Mouse (Mus musculus) spleen, postnatal 14 days (tissue): ENCODE measurements around the gene Gm49369.
"Not testable (repeated sequence)": the region's sequence is repeated elsewhere in the genome, so short reads cannot be mapped to it uniquely, and the experiment has no call there.

Experiments
- DNase-seq, 2 experiments: peaks; one replicate each; pipeline ENCODE4 v3.0.0; 2021 to 2022; ENCODE audit warnings: low spot score in 2 of 2

The Gm49369 gene

DNA sequence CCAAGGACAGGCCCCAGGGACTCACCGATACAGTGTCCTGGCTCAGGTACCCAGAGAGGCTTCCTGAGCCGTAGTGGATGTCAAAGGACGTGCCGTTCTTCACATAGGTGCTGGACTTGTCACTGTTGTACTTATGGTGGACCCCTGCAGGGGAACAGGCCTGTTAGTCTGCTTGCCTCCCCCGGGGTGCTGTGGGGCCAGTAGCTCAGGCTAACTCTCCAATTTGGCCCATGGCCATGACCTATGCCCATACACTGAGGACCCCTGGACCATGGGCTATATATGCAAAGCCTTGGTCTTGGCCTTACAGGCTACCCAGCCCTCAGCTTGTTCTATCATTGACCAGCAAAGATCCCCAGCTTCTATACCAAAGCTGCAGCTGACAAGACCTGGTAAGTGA lies at the start of gene Gm49369:
TSS of gene Gm49369 (minus strand) at position 101 of the 400 bp plus-strand sequence.
- no peak for DNase-seq

DNA sequence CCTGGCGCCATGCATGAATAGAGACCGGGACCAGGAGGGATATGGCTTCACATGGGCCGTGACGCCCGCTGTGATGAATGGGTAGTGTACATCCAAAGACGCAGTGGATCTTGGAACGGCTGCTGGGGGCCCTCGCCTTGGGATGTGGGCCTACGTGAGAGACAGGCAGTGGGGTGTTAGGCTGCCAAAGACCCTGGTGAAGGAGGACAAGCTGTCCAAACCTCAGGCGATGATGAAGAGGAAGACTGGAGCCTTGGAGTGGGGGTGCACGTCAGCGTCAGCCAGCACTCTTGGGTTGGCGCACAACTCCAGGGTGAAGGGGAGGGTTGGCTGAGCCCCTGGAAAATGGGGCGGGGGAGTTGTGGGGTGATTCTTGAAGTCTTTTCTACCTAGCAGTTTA lies 48.6 kb upstream of the Gm49369 start:
- DNase-seq, result no peak

DNA sequence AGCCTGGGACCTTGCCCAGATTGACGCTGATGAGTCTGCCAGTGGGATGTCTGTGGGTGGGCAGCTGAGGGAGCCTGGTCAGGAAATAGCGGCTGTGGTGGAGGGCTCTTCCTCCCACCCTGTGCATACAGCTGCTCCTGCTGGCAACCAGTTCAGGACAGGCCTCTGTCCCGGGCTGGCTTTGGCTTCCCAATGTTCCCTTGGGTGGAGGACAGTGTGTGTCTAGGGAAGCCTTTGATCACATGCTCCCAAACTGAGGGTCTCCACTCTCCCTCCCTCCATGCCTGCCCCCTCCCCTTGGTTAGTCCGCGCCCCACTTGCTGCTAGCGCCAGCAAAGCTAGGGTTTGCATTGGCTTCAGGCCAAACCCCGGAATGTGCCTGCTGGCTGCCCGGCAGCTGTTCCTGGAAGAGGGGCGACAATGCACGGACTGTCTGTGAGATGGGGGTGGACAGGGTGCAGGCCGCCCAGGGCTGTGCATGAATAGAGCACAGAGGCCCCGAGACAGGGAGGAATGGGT lies 47.8 kb upstream of the Gm49369 start:
- DNase-seq, result no peak

DNA sequence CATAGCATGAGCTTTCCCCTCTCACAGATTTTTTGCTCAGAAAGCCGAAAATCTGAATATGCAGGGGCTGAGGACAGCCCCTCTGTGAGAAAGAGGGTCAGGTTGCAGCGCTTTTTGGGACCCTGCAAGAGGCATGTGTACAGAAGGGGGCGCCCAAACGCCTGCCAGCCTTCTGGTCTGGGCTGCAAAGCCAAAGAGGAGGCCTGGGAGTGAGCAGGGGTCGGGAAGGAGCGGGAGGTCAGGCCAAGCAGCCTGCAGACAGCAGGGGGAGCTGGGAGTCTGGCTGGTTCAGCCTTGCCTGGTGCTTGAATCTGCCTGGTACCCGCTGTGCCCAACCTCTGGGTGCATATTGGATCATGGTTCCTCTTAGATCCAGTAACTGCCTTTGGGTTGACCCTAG lies 45.7 kb upstream of the Gm49369 start:
- no peak for DNase-seq

DNA sequence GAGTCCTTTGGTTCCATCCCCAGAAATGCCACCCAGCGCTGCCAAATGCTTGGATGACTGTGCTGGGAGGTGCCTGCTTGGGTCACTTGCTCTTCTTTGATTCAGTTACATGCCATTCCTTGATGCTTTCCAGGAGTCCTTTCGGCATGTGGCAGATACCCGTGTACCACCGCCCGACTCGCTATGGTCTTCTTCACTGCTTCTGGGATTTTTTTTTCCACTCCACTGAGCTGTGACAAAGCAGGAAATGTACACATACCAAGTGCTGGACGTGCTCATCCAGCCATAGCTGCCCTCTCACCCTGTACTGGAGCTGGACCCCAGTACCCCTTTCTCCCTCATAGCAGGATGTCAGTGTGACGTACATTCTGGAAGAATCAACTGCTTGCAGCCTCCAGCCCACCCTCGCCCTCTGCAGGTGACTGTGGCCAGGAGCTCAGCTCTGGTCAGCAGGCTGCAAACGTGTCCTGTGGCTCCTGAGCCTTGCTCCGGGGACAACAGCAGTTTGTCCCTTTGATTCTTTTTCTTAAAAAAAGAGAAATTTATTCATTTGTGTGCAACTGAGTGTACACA lies 43.3 kb upstream of the Gm49369 start:
- no peak for DNase-seq

DNA sequence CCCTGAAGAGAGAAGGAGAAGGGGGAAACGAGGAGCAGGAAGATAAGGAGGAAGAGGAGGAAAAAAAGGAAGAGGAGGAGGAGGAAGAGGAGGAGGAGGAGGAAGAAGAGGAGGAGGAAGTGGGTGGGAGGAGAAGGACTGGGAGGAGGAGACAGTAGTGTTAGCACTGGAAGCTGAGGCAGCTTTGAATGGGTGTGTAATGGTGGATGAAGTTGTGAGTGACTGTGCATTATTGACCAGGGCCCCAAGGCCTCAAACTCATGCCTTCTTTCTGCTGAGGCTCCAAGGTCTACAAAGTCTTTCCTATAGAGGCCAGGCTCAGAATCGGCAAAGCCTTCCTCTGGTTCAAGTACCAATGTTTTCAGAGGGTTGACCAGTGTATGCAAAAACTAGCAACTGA lies 39.4 kb upstream of the Gm49369 start:
- no peak for DNase-seq

DNA sequence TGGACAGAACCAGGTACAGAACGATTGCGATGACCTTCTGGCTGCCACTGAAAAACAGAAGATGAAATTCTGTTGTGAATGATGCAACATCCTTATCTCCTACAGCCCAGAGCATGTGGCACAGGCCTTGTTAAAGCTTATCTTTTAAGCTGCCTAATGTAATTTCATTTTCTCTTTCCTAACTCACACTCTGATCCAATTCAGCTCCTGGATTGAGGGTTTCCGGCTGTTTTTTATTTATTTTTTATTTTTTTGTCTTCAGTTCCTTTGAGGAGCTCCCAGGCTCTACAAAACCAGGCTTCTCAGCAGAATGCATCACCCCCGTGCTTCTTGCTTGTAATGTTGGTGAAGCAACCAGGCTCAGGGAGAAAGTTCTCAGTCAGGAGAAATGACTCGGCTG lies 37.4 kb upstream of the Gm49369 start:
- no peak for DNase-seq

DNA sequence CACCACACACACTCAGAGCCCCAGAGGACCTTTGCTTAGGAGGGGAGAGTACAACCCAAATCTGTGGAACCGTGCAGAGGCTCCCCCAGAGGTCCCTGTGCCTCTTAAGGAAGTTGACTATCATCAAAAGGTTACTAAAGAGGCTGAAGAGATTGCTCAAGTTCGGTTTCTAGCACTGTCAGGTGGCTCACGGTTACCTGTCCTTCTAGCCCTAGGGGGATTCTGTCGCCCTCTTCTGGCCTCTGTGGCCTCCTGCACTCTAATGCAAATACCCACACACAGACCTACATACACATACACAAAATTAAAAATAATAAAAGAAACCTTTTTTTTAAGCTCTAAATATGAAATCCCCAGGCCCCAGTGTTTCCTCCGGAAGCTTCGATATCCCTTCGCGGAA lies 36.2 kb upstream of the Gm49369 start:
- DNase-seq, result no peak

DNA sequence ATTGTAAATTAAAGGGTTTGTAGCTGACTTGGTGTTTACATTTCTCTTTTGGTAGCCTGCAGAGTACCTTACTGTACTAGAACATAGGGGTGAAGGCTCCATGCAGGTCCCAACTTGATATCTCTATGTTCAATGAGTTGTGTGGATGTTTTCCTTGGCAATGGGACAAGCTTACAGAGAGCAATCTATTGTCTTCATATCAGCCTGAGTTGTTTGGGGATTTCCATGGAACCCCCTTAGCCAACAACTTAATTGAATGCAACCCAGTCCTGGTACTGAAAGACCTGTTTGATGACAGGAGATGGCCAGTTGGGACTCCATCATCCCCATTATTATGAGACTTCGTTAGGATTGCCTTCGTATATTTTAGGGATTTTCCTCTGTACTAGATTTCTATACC lies 35.6 kb upstream of the Gm49369 start:
- DNase-seq, result no peak

DNA sequence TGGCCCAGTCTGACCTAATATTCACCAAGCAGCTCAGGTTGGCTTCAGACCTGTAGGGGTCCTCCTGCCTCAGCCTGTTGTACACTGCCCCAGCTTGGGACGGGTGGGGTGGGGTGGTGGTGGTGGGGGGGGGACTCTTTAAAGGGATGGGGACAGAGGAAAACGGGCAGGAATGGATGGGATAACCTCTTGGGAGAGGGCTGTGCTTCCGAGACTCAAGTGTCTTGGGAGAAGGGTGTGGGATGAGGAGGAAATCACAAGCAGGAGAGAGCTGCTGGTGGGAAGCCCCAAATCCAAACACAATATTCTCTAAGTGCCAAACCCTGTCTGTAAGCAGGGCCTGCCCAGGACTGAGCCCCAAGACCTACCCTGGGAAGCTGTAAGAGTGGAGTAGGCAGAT lies 33.8 kb upstream of the Gm49369 start:
- DNase-seq, result no peak

DNA sequence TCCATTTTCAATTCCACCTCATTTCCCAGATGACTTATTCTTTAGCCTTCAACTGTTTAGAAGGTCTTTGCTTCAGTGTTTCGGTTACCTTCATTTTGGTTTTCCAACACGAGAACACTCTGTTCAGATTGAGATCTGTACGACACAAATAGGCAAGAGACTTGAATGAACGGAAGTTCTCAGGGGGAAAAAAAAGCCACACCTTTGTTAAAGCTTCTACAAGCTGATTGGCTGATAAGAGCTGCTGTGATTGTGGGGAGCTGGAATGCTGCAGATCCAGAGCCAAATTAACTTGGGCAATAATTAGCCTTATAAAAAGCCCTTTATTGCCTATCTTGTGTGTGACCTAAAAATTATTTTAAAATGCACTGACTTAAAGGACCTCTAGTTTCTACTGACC lies 32.8 kb upstream of the Gm49369 start:
- no peak for DNase-seq

DNA sequence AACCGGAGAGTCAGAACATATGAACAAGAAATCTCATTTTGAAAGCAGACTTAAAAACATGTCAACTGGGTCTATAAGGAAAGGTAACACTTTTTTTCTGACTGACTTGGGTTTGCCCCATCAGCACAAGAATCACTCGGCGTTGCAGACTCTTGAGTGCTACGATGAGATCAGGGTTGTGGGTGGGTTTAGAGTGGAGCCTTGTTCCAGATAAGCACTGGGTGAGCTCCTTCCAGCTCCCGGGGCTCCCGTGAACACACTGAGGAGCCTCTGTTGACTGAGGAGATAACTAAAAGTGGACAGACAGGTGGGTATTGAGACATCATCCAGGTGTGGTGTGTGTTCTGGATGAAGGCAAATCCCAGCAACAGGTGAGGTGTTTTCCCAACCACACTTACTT lies 30.8 kb upstream of the Gm49369 start:
- no peak for DNase-seq

DNA sequence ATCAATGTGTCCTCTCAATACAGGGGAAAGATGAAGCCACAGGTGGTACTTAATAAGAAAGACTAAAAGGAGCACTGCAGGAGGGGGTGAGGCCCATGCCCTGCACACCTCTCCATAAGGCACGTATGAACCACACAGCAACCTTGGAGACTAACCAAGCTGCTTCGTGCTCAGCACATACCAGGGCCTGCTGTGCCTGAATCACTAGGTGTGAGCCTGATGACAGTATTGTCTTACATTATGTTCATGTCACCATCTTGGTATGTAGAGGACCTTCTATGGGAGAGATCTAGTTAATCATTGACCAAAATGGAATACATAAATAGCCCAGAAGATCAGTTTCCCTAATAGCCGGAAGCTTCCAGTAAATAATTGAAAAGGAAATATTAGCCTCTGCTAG lies 27.1 kb upstream of the Gm49369 start:
- DNase-seq, result no peak

DNA sequence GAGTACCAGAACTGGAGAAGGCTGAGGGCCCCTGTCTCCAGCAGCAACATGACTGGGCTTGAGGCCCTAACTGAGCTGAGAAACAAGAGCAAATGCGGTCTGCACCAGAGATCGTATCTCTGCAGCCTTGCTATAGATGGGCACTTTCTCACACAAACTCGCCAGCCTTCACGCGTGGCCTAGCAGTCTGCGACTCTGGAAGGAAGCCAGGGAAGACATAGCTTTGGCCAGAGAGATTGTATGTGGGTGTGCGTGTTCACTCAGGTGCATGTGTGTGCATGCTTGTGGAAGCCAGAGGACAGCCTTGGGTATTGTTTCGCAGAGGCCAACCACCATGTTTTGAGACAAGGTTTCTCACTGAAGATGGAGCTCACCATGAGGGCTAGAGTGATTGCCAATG lies 26.2 kb upstream of the Gm49369 start:
- no peak for DNase-seq

DNA sequence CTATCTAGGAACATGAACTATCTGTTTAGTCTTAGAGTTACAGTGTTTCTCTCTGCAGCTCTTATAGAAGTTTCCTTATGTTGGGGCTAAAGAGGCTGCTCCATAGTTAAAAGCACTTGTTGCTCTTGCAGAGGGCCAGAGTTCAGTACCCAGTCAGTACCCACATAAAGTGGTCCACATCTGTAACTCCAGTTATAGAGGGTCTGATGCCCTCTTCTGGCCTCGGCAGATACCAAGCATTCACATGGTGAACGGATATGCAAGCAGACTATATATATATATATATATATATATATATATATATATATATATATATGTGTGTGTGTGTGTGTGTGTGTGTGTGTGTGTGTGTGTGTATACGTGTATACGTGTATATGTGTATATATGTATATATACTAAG lies 25.5 kb upstream of the Gm49369 start:
- DNase-seq, result no peak

DNA sequence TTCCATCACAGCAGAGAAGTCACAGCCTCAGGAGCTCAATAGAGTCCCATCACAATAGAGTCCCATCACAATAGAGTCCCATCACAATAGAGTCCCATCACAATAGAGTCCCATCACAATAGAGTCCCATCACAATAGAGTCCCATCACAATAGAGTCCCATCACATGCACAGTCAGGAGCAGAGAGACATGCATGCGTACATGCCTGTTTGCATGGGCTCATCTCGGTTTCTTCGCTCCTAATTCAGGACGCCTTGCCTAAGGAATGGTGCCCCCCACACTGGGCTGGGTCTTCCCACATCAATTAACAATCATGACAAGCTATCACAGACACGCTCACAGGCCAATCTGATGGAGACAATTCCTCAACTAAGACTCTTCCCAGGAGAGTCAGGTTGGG lies 22.7 kb upstream of the Gm49369 start:
- DNase-seq, result not testable (repeated sequence)

DNA sequence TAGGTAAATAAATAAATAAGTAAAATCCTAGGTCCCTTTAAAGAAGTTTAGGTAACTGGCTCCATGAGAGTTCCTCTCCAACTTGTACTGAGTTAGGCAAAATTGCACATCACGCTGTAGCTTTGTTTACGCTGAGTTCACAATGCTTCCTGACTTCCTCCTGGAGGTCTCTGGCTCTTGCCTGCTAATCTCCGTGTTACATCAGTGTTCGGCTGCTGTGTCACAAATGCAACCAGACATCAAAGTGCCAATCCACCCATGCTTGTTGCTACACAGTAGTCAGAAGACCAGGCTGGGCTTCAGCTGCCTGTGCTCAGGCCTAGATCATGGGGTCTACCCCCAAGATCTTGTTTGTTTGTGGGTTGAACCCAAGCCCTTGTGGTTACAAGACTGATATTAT lies 21.1 kb upstream of the Gm49369 start:
- no peak for DNase-seq

DNA sequence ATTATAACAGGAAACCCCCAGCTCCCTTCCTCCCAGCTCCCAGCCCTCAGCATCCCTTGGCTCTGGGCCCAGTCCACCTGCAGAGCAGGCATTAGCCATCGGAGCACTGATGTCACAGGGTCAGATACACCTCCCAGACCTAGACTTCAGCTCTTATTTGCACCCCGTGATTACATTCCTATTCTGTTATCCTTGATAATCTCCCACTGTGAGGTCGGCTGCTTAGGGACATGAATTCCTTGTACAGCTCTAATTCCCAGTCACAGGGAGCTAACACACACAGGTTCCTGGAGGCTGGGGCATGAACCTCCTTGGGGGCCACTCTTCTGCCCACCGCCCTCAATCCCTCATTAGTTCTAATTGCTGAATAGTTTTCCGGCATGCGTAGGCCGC lies 18.3 kb upstream of the Gm49369 start:
- DNase-seq, result no peak

DNA sequence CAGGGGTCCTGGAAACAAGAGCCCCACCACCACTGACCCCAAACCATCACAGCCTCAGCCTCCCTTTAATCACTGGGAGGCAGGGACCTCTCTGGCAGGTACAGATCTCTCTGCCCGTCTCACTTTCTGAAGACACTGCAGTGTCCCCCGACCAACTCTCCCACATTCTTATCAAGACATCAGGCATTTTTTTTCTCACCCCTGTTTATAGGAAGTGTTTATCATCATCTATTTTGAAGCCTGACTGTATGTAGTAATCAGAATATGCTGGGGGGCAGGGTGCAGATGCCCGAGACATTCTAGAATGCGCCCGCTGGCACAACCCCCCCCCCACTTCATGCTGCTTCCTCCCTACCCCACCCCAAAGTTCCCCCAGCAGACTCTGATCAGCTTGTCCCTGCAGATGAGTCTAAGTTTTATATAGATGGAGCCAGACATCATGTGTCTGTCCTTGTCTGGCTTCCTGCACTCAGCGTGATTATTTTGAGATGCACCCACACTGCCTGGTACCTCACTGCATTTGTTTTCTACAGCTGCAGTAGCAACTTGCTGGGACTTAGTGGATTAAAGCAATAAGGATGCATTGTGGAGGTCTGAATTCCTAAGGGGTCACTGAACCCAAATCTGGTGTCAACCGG lies 17.8 kb upstream of the Gm49369 start:
- DNase-seq, result no peak

DNA sequence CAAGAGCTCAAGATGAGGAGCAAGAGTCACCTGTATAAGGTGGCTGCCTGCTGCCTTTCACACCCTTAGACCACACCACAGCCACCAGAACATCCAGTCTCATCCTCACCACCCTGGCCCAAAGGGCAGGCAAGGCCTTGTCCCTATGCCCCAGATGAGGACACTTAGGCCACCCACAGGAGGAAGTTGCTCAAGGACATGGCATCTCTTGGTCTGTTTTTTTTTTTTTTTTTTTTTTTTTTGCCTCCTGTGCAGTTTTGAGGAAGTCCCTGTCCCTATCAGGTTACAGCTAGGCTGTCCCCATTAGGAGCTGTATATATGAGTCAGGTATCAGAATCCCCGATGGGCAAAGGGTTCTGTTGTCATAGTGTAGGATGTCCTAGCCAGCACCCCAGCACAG lies 16.8 kb upstream of the Gm49369 start:
- no peak for DNase-seq

DNA sequence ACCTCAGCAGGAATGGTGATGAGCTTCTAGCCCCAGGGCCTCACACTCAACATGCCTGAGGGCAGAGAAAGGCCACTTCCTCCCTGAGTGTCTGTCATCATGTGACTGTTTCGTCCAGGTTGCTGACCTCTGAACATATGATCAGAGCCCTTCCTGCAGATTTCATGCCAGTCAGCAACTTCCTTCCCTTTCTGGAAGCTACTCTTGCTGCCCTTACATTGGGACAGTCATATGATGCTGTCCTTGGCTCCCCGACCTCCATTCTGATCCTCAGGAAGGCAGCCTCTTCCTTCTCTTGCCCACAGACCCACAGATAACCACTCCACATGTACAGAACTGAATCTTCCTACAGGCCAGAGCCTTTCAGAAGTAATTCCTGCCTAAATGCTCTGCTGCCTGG lies 15.6 kb upstream of the Gm49369 start:
- DNase-seq, result no peak

DNA sequence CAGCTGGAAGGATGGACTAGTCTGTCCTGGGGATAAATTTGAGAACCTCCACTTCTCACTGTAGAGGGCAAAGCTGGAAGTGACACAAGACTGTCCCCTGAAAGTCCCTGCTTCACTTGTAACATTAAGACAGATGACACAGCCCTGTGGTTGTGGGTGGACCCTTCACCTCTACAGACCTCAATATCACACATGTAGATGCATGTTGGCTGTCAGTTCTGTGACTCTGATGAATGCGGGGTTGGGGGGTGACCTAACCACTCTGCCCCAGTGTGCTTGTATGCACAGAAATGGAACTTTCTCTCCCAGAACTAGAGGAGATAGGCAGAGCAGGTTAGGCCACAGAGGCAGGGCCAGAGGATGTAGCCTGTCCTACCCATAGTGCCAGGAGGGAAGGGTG lies 14.1 kb upstream of the Gm49369 start:
- no peak for DNase-seq

DNA sequence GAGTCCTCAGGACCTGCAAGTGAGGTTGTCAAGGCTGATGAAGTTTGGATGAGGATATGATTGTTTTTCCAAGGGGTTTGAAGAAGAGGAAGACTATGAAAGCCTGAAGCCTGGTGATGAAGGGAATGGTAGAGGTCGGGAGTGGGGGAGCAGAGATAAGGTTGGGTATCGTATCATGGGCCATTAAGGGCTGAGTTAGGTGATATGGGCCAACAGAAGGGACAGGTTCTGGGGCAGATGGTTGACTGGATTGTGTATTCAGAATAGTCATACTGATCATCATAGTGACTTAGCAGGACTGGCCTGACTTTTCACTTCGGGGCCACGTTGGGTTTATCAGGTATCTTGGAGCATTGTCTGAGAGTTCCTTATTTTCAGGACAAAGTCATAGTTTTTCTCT lies 13.0 kb upstream of the Gm49369 start:
- no peak for DNase-seq
